8 mouse cellular contexts compared by ENCODE assay signal in genomic region chr9:65201381-65202164, GRCm38 (mm10). TPM values are rescaled to one million over a fixed set of nuclear protein-coding genes. Genes with fewer than 3 reads are reported as not detected.
DNase-seq lines count a peak whose midpoint lies in the region; ATAC-seq and TF ChIP-seq lines count a peak whose summit lies in the region.

No protein-coding gene starts in this region.

- no peak for TF ChIP-seq CTCF in liver, adult 2 months (IDR thresholded peaks at IDR 0.05; ENCODE audit: low read depth, low read length)

- ATAC-seq in heart, embryonic 12.5 days (ENCODE audit: insufficient number of reproducible peaks, low FRiP score), result peak; percentile 86
- ATAC-seq in kidney, embryonic 16.5 days (ENCODE audit: low FRiP score, low TSS enrichment), result peak; percentile 83

- no peaks in the 10 kb centered on the region for H3K79me2 ChIP-seq in liver, adult 2 months (ENCODE audit: control insufficient read depth, insufficient read depth, low read length)
- H3K79me2 ChIP-seq in myocyte (ENCODE audit: control insufficient read depth, insufficient read depth), result no peaks in the 10 kb centered on the region

- peak overlapping the region; percentile 58 for H3K27ac ChIP-seq in heart, embryonic 12.5 days (ENCODE audit: poor library complexity, severe bottlenecking)
- H3K27ac ChIP-seq in kidney, embryonic 16.5 days (ENCODE audit: low read length), result peak overlapping the region; percentile 61
- H3K27ac ChIP-seq in liver, adult 2 months (replicated peaks; ENCODE audit: insufficient read depth, low read depth, low read length), result peak overlapping the region; percentile 64

- DNase-seq in CD4-positive helper T cell, adult 2 months (ENCODE audit: low read depth, low spot score), result peak; percentile 90
- DNase-seq in brain, embryonic 18.5 days (ENCODE audit: low read depth, low spot score), result peak; percentile 85
- DNase-seq in liver, adult 2 months (ENCODE audit: extremely low read depth, low read depth, low spot score), result peak; percentile 86
- peak; percentile 84 to 89 for DNase-seq in spleen, postnatal 4 days (ENCODE audit: low spot score in 2 of 2)

- under 1% methylated on average over 18 of the region's 18 CpGs for WGBS in heart, embryonic 12.5 days
- under 1% methylated on average over 18 of the region's 18 CpGs for WGBS in kidney, embryonic 16.5 days
- WGBS in liver, adult 2 months, result 1% methylated on average over 18 of the region's 18 CpGs

- H3K9ac ChIP-seq in heart, embryonic 12.5 days, result peak overlapping the region; percentile 72
- H3K9ac ChIP-seq in kidney, embryonic 16.5 days (replicated peaks; ENCODE audit: low read length), result peak overlapping the region; percentile 76
- H3K9ac ChIP-seq in liver, adult 2 months (ENCODE audit: low read depth, low read length), result peak overlapping the region; percentile 95

- peak overlapping the region; percentile 69 for H3K4me3 ChIP-seq in erythroblast, embryonic 14.5 days (replicated peaks)
- peak overlapping the region; percentile 51 for H3K4me3 ChIP-seq in heart, embryonic 12.5 days
- peak overlapping the region; percentile 51 for H3K4me3 ChIP-seq in kidney, embryonic 16.5 days (ENCODE audit: low read length)
- H3K4me3 ChIP-seq in liver, adult 2 months (ENCODE audit: insufficient read depth, low read depth, low read length), result peak overlapping the region; percentile 68
- H3K4me3 ChIP-seq in myocyte, result peak overlapping the region; percentile 15

- no peak overlapping the region for H3ac ChIP-seq in myocyte (ENCODE audit: control insufficient read depth, insufficient read length)

- H3K4me1 ChIP-seq in erythroblast, embryonic 14.5 days (ENCODE audit: control insufficient read depth), result peaks cover 55% of the 10 kb centered on the region
- peaks cover 7% of the 10 kb centered on the region; the same call in 1 of the 2 replicates for H3K4me1 ChIP-seq in heart, embryonic 12.5 days (replicated peaks)
- peaks cover 5% of the 10 kb centered on the region; the same call in 1 of the 2 replicates for H3K4me1 ChIP-seq in kidney, embryonic 16.5 days (ENCODE audit: insufficient read depth, low read length)
- H3K4me1 ChIP-seq in liver, adult 2 months (ENCODE audit: control insufficient read depth, insufficient read depth, low read length), result peaks cover 12% of the 10 kb centered on the region

- H3K36me3 ChIP-seq in erythroblast, embryonic 14.5 days (ENCODE audit: control insufficient read depth), result no peaks in the 10 kb centered on the region
- H3K36me3 ChIP-seq in heart, embryonic 12.5 days, result no peaks in the 10 kb centered on the region
- H3K36me3 ChIP-seq in kidney, embryonic 16.5 days (ENCODE audit: insufficient read depth, low read length), result no peaks in the 10 kb centered on the region
- no peaks in the 10 kb centered on the region for H3K36me3 ChIP-seq in liver, adult 2 months (ENCODE audit: control insufficient read depth, insufficient read depth, low read length)
- H3K36me3 ChIP-seq in myocyte (ENCODE audit: control insufficient read depth, insufficient read depth), result no peaks in the 10 kb centered on the region

- no peaks in the 10 kb centered on the region for H3K9me3 ChIP-seq in erythroblast, embryonic 14.5 days (ENCODE audit: control insufficient read depth, low read length)
- no peaks in the 10 kb centered on the region for H3K9me3 ChIP-seq in heart, embryonic 12.5 days (replicated peaks)
- H3K9me3 ChIP-seq in kidney, embryonic 16.5 days (ENCODE audit: low read length), result no peaks in the 10 kb centered on the region

- no peaks in the 10 kb centered on the region for H3K27me3 ChIP-seq in erythroblast, embryonic 14.5 days (ENCODE audit: control insufficient read depth)
- no peaks in the 10 kb centered on the region for H3K27me3 ChIP-seq in heart, embryonic 12.5 days (replicated peaks)
- no peaks in the 10 kb centered on the region for H3K27me3 ChIP-seq in kidney, embryonic 16.5 days (ENCODE audit: insufficient read depth, low read length)
- H3K27me3 ChIP-seq in liver, adult 2 months (ENCODE audit: control insufficient read depth, insufficient read depth, low read length), result no peaks in the 10 kb centered on the region
- H3K27me3 ChIP-seq in myocyte (ENCODE audit: control insufficient read depth, insufficient read depth, insufficient read length), result no peaks in the 10 kb centered on the region

- TF ChIP-seq POLR2A in liver, adult 2 months (IDR thresholded peaks at IDR 0.05; ENCODE audit: extremely low read depth, insufficient read depth, low read length), result no peak
- no peak for TF ChIP-seq POLR2A in myocyte (IDR thresholded peaks at IDR 0.05; ENCODE audit: insufficient read length, low read depth)

- H3K4me2 ChIP-seq in heart, embryonic 12.5 days, result peak overlapping the region; percentile 73
- peak overlapping the region; percentile 72 for H3K4me2 ChIP-seq in kidney, embryonic 16.5 days (replicated peaks; ENCODE audit: low read depth, low read length)
- peak overlapping the region; percentile 98 for H3K4me2 ChIP-seq in myocyte (ENCODE audit: low read depth)

TF ChIP-seq in myocyte, 11 proteins besides CTCF, POLR2A, EP300 and RAD21:
- TF ChIP-seq TCF12 (IDR thresholded peaks at IDR 0.05; ENCODE audit: insufficient read depth, poor library complexity, severe bottlenecking) (no peak), CEBPB (IDR thresholded peaks at IDR 0.05; ENCODE audit: insufficient read depth, poor library complexity, severe bottlenecking) (peak; percentile 29; the same call in 1 of the 2 replicates)

RNA-seq across cellular contexts. Expression of gene Parp16, which starts 6.4 kb away (rescaled TPM):
- 3.0 and 3.3 TPM in 2 replicates for polyA plus RNA-seq in erythroblast, embryonic 14.5 days (2012)
- polyA plus RNA-seq in heart, embryonic 12.5 days (2016; fragmentation: Nextera tagmentation; extraction: Ambion mirVana), result 5.0 and 5.8 TPM in 2 replicates
- 7.4 and 8.6 TPM in 2 replicates for polyA plus RNA-seq in kidney, embryonic 16.5 days (2015; fragmentation: Nextera tagmentation; extraction: Ambion mirVana)
- total RNA-seq in liver, adult 2 months (2014; rRNA removed), result 11.3 and 12.6 TPM in 2 replicates
- 11.4 and 13.6 TPM in 2 replicates for polyA plus RNA-seq in liver, adult 2 months (2012; rRNA removed)
- polyA plus RNA-seq in myocyte (2012; fragmentation: generic; extraction: Trizol), result 2.2 TPM

Comparison
In these comparisons a context has a peak if more than half of its experiments do, and no peak if none do; other contexts are left out.
1. Peak in every context shown above with its lines: DNase-seq, ATAC-seq, H3K4me3 ChIP-seq and H3K27ac ChIP-seq.
2. H3K4me3 ChIP-seq: peak in every context shown above with its lines; median percentile 69 in erythroblast, embryonic 14.5 days; 68 in liver, adult 2 months; 51 in heart, embryonic 12.5 days; 51 in kidney, embryonic 16.5 days; 15 in myocyte.